Mouse (Mus musculus): ENCODE results near the gene Fktn.

DNA sequence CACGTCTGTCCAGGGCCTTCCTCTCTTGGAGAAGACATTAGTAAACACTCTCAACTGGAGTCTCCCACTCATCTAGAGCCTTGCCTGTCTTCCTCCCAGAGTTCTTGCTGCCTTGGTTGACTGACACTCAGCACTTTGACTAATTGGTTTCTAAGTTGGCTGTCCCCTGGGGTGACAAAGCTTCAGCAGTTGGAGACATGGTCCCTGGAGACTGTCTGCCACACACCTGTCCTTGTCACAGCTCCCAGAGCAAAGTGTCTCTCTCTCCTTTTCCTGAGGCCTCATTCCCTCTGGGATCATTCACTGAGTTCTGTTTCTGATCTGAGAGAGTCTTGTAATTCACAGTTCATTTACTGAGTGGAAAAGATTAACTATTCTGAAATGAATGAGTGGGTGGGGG lies 86.0 kb downstream of the Fktn start:
- TF ChIP-seq CTCF (IDR thresholded peaks at IDR 0.05; ENCODE audit: low read depth) (no peak), EP300 (IDR thresholded peaks at IDR 0.05; ENCODE audit: low read depth) (no peak)
